ENCODE assay signal across 32 mouse cellular contexts in the genomic region with DNA sequence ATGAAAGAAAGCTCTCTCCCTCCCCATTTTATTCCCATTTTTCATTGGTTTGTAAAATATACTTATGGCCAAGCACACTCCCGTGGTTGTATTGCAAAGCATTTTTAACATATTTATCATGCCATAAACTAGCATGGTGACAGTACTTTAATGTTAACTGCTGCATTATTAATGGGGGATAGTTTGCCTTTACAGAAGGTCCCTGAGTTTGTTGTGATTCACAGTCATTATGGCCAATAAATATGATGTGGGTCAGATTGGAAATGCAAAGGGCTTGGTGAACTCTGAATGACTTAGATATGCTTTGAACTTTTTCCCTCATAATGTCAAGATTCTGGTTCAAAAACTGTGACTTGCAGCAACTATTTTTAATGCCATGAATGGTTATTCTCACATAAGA.
"Had no signal": no experiment of that assay in that cellular context is flagged by ENCODE, and none has a peak within 500 bp of the region (broad histone marks: within the 10 kb centered on the region; RNA-seq: fewer than 3 reads in every experiment).

No protein-coding gene starts in this region.

- H3K4me2 ChIP-seq: heart, embryonic 11.5 days; heart, embryonic 12.5 days; heart, embryonic 13.5 days; heart, embryonic 15.5 days; hindbrain, embryonic 12.5 days; hindbrain, embryonic 13.5 days; hindbrain, embryonic 14.5 days; hindbrain, embryonic 15.5 days; intestine, embryonic 15.5 days had no signal

- DNase-seq: heart, adult 2 months; heart, postnatal 10 days; heart, postnatal 14 days; heart, postnatal 36 days; heart, postnatal 4 days; kidney, adult 11 months; kidney, adult 18-20 months; kidney, adult 8-10 months; kidney, adult 9 months; kidney, postnatal 10 days; kidney, postnatal 14 days; kidney, postnatal 36 days; layer of hippocampus, adult 9-11 months; layer of hippocampus, postnatal 36 days had no signal

- H3K9me3 ChIP-seq: heart, embryonic 10.5 days; heart, embryonic 12.5 days; heart, embryonic 13.5 days; heart, embryonic 15.5 days; hindbrain, embryonic 10.5 days; hindbrain, embryonic 12.5 days; hindbrain, embryonic 13.5 days; hindbrain, embryonic 15.5 days; intestine, embryonic 15.5 days had no signal

- H3K4me1 ChIP-seq: heart, embryonic 10.5 days; heart, embryonic 12.5 days; heart, embryonic 13.5 days; heart, embryonic 15.5 days; hindbrain, embryonic 10.5 days; hindbrain, embryonic 12.5 days; hindbrain, embryonic 13.5 days; hindbrain, embryonic 15.5 days; intestine, embryonic 15.5 days had no signal

- H3K27me3 ChIP-seq: heart, embryonic 12.5 days; heart, embryonic 13.5 days; heart, embryonic 15.5 days; hindbrain, embryonic 12.5 days; hindbrain, embryonic 13.5 days; hindbrain, embryonic 15.5 days; intestine, embryonic 15.5 days had no signal

- ATAC-seq: hindbrain, embryonic 16.5 days; hindbrain, postnatal 0 days; inflammation-experienced regulatory T-cells, adult 6 months; intestine, embryonic 15.5 days; intestine, embryonic 16.5 days; intestine, postnatal 0 days had no signal

- H3K9ac ChIP-seq: heart, embryonic 12.5 days; heart, embryonic 13.5 days; heart, embryonic 15.5 days; hindbrain, embryonic 12.5 days; hindbrain, embryonic 13.5 days; hindbrain, embryonic 14.5 days; hindbrain, embryonic 15.5 days; intestine, embryonic 15.5 days had no signal

- H3K4me3 ChIP-seq: heart, adult 2 months; heart, embryonic 10.5 days; heart, embryonic 12.5 days; heart, embryonic 13.5 days; heart, embryonic 15.5 days; hindbrain, embryonic 10.5 days; hindbrain, embryonic 12.5 days; hindbrain, embryonic 13.5 days; hindbrain, embryonic 15.5 days; intestine, embryonic 15.5 days; layer of hippocampus, adult 2 months; left cerebral cortex, adult 2 months had no signal

- H3K27ac ChIP-seq: heart, adult 2 months; heart, embryonic 10.5 days; heart, embryonic 13.5 days; heart, embryonic 15.5 days; hindbrain, embryonic 10.5 days; hindbrain, embryonic 12.5 days; hindbrain, embryonic 13.5 days; hindbrain, embryonic 14.5 days; hindbrain, embryonic 15.5 days; hindbrain, postnatal 0 days; intestine, embryonic 15.5 days; layer of hippocampus, adult 2 months; left cerebral cortex, adult 2 months had no signal

- H3K36me3 ChIP-seq: heart, embryonic 10.5 days; heart, embryonic 12.5 days; heart, embryonic 13.5 days; heart, embryonic 15.5 days; hindbrain, embryonic 10.5 days; hindbrain, embryonic 12.5 days; hindbrain, embryonic 13.5 days; hindbrain, embryonic 15.5 days; intestine, embryonic 15.5 days had no signal
